Mouse (Mus musculus) lung, postnatal 0 days (tissue): ENCODE measurements at regions not wholly inside any gene's neighbourhood (a gene's known extent, or its start where the extent isn't known, plus 50 kb on each side); places are given as distances from the start of the nearest gene placed in this dataset.

ENCODE experiments used
- CTCF ChIP-seq: IDR thresholded peaks from 2 replicates; pipeline ENCODE4 v1.5.1; 2016; ENCODE audit warnings: antibody characterized with exemption, mild to moderate bottlenecking
- EP300 ChIP-seq: IDR thresholded peaks from 2 replicates; pipeline ENCODE4 v1.6.1; 2016; ENCODE audit warnings: antibody characterized with exemption, mild to moderate bottlenecking, control low read depth

DNA sequence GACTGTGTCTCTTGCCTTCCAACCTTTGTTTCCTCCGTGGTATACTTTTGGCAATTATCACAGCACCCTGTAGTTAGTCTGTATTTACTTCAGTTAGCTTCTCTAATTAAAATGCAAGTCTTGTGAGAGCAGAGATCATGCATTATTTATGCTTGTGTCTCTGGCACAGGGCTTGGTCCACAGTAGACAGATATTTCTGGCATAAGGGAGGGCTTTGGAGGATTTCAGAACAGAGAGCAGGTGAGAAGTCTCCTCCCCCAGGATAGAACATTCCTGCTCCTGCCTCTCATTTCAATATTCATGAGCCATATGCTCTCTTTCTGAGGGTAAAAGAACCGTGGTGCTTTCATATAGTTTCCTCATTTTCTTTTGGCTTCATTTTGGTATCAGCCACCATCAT is 217.6 kb downstream of the Gm11077 start:
- TF ChIP-seq EP300: no peak
- no peak for TF ChIP-seq CTCF
